Mouse (Mus musculus) liver, embryonic 12.5 days (tissue): Measurements from ENCODE around the gene Pacs1. TPM values are rescaled to one million over a fixed set of nuclear protein-coding genes. Genes with fewer than 3 reads are reported as not detected.

Source experiments
- ATAC-seq: fragments of 200-750 bp; cut with Nextera tagmentation; 2 replicates; pipeline ENCODE4 v1.8.0; 2017; ENCODE audit warnings: moderate number of reproducible peaks, mild to moderate bottlenecking, moderate library complexity
- H3K27ac ChIP-seq: fragments of 300-500 bp; sonication (generic); 2 replicates; pipeline ENCODE4 v1.5.1; 2016; ENCODE audit warnings: mild to moderate bottlenecking
- H3K27me3 ChIP-seq: fragments of 300-500 bp; sonication (generic); replicated peaks from 2 replicates; pipeline ENCODE4 v1.6.1; 2016; ENCODE audit warnings: mild to moderate bottlenecking, moderate library complexity
- H3K36me3 ChIP-seq: fragments of 300-500 bp; sonication (generic); 2 replicates; pipeline ENCODE4 v1.6.1; 2016; ENCODE audit warnings: mild to moderate bottlenecking, moderate library complexity
- H3K4me1 ChIP-seq: fragments of 300-500 bp; sonication (generic); 2 replicates; pipeline ENCODE4 v1.6.1; 2016
- H3K4me2 ChIP-seq: fragments of 300-500 bp; sonication (generic); 2 replicates; pipeline ENCODE4 v1.6.1; 2016; ENCODE audit warnings: mild to moderate bottlenecking, moderate library complexity
- H3K4me3 ChIP-seq: fragments of 300-500 bp; sonication (generic); 2 replicates; pipeline ENCODE4 v1.5.1; 2016; ENCODE audit warnings: mild to moderate bottlenecking, moderate library complexity
- H3K9ac ChIP-seq: fragments of 300-500 bp; sonication (generic); 2 replicates; pipeline ENCODE4 v1.6.1; 2016; ENCODE audit warnings: mild to moderate bottlenecking, moderate library complexity
- H3K9me3 ChIP-seq: fragments of 300-500 bp; sonication (generic); replicated peaks from 2 replicates; pipeline ENCODE4 v1.6.1; 2016; ENCODE audit warnings: mild to moderate bottlenecking, moderate library complexity
- WGBS: fragments of 180-500 bp; shearing (Covaris S2); methylation state at CpG from one replicate; pipeline ENCODE4 v1.1.7; 2016; ENCODE audit not compliant: insufficient replicate concordance; 5-methylcytosine and 5-hydroxymethylcytosine counted together
- polyA plus RNA-seq: library from polyadenylated mRNA; unstranded; fragments of >200 nt; fragmentation: Nextera tagmentation; extraction: Ambion mirVana; gene quantifications from 2 replicates; pipeline ENCODE4 v1.2.1, GENCODE M21; 2016

The Pacs1 gene
- polyA plus RNA-seq, 1 experiment from 2014 or later: 17.2 TPM

DNA sequence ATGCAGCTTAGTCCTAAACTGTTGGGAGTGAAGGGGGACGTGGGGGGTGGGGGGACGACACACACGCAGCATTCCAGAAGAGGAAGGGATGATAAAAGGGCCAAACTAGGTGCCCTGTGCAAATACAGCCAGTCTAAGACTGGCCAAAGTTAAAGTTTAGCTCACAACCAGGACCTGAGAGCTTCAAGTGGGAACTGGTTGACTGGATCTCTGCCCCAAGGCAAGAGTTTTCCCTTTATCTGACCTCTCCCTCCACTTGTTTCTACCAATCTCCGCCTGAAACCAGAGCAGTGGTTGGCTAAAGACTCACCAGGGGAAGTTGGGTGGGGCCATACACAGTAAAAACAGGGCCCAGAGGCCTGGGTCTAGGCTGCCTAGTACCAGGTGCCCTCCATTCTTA is 164.2 kb downstream of the Pacs1 start:
- Histone ChIP-seq H3K27me3 (no peaks in the 10 kb centered on the region), H3K27ac (peak overlapping the region; percentile 0; the same call in 1 of the 2 replicates), H3K9me3 (no peaks in the 10 kb centered on the region), H3K9ac (no peak overlapping the region; the same call in 1 of the 2 replicates), H3K36me3 (peaks cover 28% of the 10 kb centered on the region), H3K4me1 (peaks cover 41% of the 10 kb centered on the region), H3K4me3 (no peak overlapping the region), H3K4me2 (no peak overlapping the region)
- 41% methylated on average over 4 of the region's 4 CpGs for WGBS
- no peak for ATAC-seq

DNA sequence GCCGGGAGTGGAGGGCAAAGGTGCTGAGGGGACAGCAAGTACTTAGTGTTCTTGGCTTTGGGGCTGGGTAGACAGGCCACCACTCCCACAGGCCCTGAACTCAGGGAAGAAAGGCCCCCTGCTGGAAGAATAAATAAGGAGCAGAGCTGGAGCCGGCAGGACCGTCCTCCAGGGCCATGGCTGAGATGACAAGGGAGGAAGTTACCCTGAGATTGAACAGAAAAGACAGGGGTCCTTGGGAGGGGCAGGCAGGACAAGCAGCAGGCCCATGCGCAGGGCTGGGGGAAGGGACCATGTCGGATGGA is 164.7 kb downstream of the Pacs1 start:
- ATAC-seq: no peak

DNA sequence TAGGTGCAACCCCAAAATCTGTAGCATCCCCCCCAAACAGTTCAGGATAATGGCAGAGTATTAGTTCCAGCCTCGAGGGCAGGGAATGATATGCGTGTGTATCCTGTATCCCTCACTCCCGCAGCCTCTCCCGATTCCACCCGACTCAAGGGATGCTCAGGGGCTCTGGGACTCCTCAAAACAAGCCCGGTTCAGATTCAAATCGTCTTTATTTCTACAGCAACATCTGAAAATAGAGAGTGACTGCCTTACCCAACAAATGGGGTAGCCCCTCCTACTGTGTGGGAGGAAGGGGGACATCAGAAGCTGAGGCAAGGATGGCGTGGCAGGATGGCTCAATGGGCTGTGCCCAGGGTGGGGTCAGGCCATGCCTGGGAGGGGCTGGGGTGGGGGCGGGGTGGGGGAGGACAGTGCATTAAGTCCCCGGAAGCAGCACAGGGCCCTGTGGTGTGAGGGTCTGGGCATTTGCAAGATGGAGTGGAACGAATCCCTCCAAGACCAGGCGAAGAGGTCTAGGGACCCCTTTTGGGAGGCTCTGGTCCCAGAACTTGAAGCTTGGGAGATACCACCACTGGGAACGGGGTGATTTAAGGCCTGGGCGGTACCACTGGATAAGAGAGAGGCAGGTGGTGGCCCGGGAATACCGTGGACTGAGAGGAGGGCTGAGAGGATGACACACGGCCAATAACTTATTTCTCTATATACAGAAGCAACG is 165.2 kb downstream of the Pacs1 start:
- Histone ChIP-seq H3K27ac (peak overlapping the region; percentile 25; the same call in 1 of the 2 replicates), H3K4me3 (peak overlapping the region; percentile 72), H3K36me3 (peaks cover 38% of the 10 kb centered on the region), H3K9me3 (no peaks in the 10 kb centered on the region), H3K9ac (peak overlapping the region; percentile 60; the same call in 1 of the 2 replicates), H3K27me3 (no peaks in the 10 kb centered on the region), H3K4me1 (peaks cover 41% of the 10 kb centered on the region), H3K4me2 (peak overlapping the region; percentile 85)
- WGBS: 65% methylated on average over 18 of the region's 18 CpGs
- no peak for ATAC-seq

More for the DNA sequence above, 164.7 kb downstream of the Pacs1 start:
- Histone ChIP-seq H3K4me1 (peaks cover 41% of the 10 kb centered on the region), H3K9me3 (no peaks in the 10 kb centered on the region), H3K4me2 (no peak overlapping the region), H3K27me3 (no peaks in the 10 kb centered on the region), H3K4me3 (no peak overlapping the region), H3K36me3 (peaks cover 33% of the 10 kb centered on the region), H3K27ac (peak overlapping the region; percentile 0), H3K9ac (no peak overlapping the region)
- WGBS: 25% methylated on average over 5 of the region's 5 CpGs

DNA sequence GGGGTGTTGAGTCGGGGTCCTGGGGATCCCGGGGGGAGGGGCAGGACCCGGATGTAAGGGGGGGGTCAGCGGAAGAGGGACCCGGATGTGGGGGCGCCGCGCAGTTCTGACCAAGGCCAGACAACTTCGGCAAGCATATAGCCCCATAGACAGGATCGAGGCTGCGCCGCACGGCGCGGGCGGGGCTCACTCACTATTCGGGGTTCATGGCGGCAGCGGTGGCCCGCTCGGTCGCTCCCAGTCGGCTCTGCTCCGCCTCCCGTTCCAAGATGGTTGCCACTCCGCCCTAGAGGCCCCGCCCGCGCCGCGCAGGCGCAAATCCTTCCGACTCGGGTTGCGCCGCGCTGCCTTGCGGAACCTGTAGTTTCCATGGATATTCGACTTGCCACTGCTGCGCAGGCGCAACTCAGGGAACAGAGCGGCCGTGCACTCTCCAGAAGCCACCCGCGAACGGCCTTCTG is 166.2 kb downstream of the Pacs1 start, which contains the start of gene Rab1b:
Rab1b (minus strand) TSS at position 342 of the 461 bp plus-strand sequence.
- ATAC-seq: peak; percentile 92

DNA sequence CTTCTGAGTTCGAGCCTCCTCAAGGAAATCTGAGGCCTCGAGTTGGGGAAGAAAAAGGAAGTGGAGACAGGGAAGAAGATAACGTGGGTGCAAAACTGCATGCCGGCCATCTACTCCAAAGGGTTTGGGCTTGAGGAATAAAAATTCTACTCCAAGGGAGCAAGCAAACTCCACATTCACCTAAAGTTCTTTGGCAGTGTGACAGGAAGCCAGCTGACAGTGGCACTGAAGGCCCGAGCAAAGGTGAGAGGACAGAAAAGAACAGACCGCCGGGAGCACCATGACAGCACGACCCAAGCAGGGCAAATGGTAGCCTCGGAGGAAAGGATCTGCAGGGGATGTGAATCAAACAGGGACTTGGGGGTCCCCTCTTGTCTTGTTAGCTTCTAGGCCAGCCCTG is 166.8 kb downstream of the Pacs1 start:
- peaks cover 41% of the 10 kb centered on the region for H3K4me1 ChIP-seq
- peak overlapping the region; percentile 72 for H3K4me3 ChIP-seq
- peak overlapping the region; percentile 85 for H3K4me2 ChIP-seq
- peak overlapping the region; percentile 86 for H3K27ac ChIP-seq
- 2% methylated on average over 9 of the region's 9 CpGs for WGBS
- H3K27me3 ChIP-seq: no peaks in the 10 kb centered on the region
- no peaks in the 10 kb centered on the region for H3K9me3 ChIP-seq
- no peak for ATAC-seq
- H3K36me3 ChIP-seq: peaks cover 51% of the 10 kb centered on the region
- peak overlapping the region; percentile 90 for H3K9ac ChIP-seq

More for the DNA sequence above, 166.2 kb downstream of the Pacs1 start, which contains the start of gene Rab1b:
- no peaks in the 10 kb centered on the region for H3K9me3 ChIP-seq
- peak within 1 kb of the TSS; percentile 72 for H3K4me3 ChIP-seq
- WGBS: under 1% methylated on average over 46 of the region's 46 CpGs
- peaks cover 41% of the 10 kb centered on the region for H3K4me1 ChIP-seq
- peak within 1 kb of the TSS; percentile 85 for H3K4me2 ChIP-seq
- no peaks in the 10 kb centered on the region for H3K27me3 ChIP-seq
- peak within 1 kb of the TSS; percentile 90 for H3K9ac ChIP-seq
- H3K36me3 ChIP-seq: peaks cover 48% of the 10 kb centered on the region
- H3K27ac ChIP-seq: peak within 1 kb of the TSS; percentile 86

DNA sequence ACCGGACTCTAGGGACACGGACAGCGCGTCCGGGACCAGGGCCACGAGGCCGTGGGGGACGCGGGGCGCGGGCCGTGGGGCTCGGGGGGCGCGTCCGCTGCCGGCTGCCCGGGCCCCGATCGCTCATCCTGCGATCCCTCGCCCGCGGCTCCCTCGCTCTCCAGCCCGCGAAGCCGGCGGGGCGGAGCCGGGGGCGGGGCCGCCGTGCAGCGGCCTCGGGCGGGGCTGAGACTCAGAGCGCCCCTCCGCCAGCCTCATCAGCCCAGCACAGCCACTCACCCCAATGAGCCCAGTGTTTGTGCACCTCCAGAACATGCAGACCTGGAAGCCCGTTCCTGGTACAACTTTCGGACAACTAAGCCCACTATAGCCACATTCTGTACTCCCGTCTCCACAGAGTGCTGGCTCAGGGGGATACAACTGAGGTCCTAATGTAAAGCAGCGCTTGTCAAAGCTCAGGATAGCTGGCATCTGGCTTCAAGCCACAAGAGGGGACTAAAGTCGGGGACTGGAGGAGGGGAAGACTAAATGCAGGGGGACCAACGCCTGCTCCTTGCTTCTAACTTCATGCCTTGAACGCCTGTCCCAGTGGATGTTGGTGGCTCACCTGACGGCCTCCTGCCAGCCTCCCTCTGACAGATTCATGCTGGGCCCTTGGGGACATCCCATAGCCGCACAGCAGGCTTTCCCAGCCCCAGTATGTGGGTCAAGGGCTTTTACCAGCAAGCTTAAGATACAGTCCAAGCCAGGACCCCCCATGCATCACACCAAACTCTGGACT is 174.4 kb downstream of the Pacs1 start, which contains the start of gene Cnih2:
Cnih2 (minus strand) TSS at position 159 of the 781 bp plus-strand sequence.
- peak within 1 kb of the TSS; percentile 92 for H3K4me2 ChIP-seq
- peaks cover 38% of the 10 kb centered on the region for H3K27me3 ChIP-seq
- 6% methylated on average over 48 of the region's 48 CpGs for WGBS
- H3K4me1 ChIP-seq: peaks cover 44% of the 10 kb centered on the region
- peaks cover 45% of the 10 kb centered on the region for H3K36me3 ChIP-seq
- peak within 1 kb of the TSS; percentile 71 for H3K9ac ChIP-seq
- H3K4me3 ChIP-seq: peak within 1 kb of the TSS; percentile 54
- ATAC-seq: peak; percentile 72
- H3K27ac ChIP-seq: no peak within 1 kb of the TSS
- no peaks in the 10 kb centered on the region for H3K9me3 ChIP-seq

DNA sequence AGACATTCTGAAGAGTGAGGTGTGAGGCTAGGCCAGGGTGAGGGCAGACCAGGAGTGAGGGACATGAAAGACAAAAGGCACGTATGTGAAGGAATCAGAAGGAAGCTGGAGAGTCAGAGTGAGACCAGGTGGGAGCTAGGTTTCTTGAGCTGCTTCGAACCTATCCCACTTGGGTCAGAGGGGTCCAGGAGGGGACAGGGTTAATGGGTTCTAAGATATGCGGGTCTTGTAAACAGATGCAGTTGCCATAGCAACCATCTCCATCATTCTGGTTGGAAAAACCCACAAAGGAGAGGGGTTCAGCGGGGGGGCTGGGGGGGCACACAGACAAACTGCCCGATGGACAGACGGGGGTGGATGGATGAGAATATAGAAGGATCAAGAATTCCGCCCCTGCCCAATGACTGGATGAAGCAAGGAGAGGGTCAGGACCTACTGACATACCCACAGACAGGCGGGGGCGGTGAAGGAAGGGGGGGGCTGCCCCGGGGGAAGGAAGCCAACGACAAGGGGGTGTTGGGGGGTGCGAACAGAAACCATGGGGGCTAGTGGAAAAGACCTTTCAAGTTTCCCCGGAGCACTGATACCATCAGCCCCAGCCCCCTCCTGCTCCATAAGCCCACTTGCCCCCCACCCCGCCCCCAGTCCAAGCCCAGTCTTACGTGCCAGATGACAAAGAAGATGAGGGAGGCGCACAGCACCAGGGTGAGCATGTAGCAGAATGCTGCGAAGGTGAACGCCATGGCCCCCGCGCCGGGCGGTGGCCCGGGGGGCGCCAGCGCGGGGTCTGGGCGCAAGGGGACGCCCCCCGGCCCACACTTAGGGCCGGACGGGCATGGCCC is 175.2 kb downstream of the Pacs1 start:
- Histone ChIP-seq H3K27me3 (peaks cover 38% of the 10 kb centered on the region), H3K4me3 (peak overlapping the region; percentile 54), H3K9me3 (no peaks in the 10 kb centered on the region), H3K9ac (peak overlapping the region; percentile 71), H3K27ac (no peak overlapping the region), H3K4me2 (peak overlapping the region; percentile 92), H3K36me3 (peaks cover 41% of the 10 kb centered on the region), H3K4me1 (peaks cover 44% of the 10 kb centered on the region)
- WGBS: 6% methylated on average over 29 of the region's 31 CpGs
- ATAC-seq: no peak

DNA sequence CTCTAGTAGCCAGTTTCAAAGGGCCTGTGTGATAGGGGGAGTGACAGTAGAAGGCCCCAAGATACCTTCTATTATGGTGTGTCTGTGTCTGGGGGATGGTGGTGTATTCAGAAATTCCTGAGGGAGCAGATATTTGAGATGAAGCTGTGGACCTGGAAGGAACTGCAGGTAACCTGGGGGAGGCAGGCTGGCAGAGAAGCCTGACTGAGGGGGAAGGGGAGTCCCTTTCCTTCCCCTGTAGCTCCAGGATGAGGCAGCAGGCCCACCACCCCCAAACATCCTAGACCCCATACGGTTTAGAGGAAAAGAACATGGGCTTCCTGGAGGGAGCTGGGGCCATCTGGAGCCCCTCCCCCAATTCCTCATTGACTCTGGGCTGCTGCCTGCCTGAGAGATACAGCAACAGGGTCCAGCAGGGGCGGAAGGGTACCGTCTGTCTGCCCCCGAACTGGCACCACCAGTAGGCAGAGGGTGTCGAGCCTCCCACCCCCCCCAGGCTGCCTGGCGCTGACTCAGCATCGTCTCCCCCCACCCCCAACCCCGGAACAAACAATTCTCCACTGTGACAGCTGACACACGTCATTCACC is 176.9 kb downstream of the Pacs1 start:
- Histone ChIP-seq H3K4me3 (no peak overlapping the region), H3K4me1 (peaks cover 44% of the 10 kb centered on the region), H3K27ac (no peak overlapping the region), H3K9ac (no peak overlapping the region), H3K36me3 (peaks cover 41% of the 10 kb centered on the region), H3K27me3 (peaks cover 38% of the 10 kb centered on the region), H3K9me3 (no peaks in the 10 kb centered on the region), H3K4me2 (0 out of 2 replicates have a peak overlapping the region, but pooled peaks have one; percentile 10)
- WGBS: 15% methylated on average over 9 of the region's 9 CpGs
- ATAC-seq: no peak

DNA sequence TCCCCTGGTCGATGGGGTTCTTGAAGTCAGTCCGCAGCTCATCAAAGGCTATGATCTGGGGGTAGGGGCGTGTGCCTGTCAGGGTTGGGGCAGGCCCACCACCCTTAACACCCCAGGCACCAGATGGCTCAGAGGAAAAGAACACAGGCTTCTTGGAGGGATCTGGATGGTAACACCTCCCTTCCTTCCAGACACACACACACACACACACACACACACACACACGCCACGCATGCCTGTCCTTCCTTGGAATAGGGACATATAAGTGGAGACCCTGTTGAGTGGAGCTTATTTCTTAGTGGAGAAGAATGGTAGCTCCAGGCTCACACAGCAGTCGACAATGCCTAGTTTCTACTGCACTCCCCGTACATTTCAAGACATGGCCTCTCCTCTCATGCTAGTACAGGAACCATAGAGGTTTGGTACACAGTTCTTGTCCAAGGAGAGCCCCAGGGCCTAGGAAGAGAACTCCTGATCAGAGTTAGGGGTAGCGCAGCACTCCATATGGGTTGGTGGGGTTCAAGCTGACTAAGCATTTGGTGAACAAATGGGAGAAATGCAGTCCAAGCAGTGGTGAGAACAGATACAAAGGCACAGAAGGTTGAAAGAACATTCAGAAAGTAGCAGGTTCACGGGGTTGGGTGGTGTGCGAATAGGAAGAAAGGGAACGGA is 178.0 kb downstream of the Pacs1 start:
- ATAC-seq: no peak

DNA sequence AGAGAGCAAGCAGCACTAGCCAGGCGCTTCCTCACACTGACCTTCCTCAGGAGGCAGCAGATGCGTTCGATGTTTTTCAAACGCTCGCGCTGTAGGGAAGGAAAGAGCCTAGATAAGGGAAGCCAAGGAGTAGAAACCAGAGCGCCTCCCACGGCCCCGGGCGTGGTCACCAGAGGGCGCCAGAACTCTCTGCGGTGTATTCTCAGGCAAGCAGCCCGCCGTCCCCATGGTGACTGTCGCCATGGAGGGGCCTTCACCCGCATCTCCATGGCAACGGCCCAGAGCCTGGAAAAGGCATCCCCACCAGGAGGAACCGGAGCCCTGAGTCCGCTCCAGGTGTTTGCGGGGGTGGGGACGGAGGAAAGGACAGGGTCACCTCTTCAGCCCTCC is 178.7 kb downstream of the Pacs1 start:
- Histone ChIP-seq H3K36me3 (peaks cover 36% of the 10 kb centered on the region), H3K9me3 (no peaks in the 10 kb centered on the region), H3K4me3 (no peak overlapping the region), H3K4me2 (peak overlapping the region; percentile 16; the same call in 1 of the 2 replicates), H3K9ac (no peak overlapping the region), H3K4me1 (peaks cover 47% of the 10 kb centered on the region), H3K27me3 (peaks cover 38% of the 10 kb centered on the region), H3K27ac (no peak overlapping the region)
- ATAC-seq: peak; percentile 64
- 3% methylated on average over 21 of the region's 21 CpGs for WGBS

More for the DNA sequence above, 178.0 kb downstream of the Pacs1 start:
- 51% methylated on average over 11 of the region's 11 CpGs for WGBS
- Histone ChIP-seq H3K4me3 (no peak overlapping the region), H3K4me1 (peaks cover 44% of the 10 kb centered on the region), H3K27ac (no peak overlapping the region), H3K9me3 (no peaks in the 10 kb centered on the region), H3K4me2 (no peak overlapping the region), H3K36me3 (peaks cover 38% of the 10 kb centered on the region), H3K9ac (no peak overlapping the region), H3K27me3 (peaks cover 38% of the 10 kb centered on the region)
